Mouse (Mus musculus) cerebellum, adult 18-20 months (tissue): Measurements from ENCODE around the gene Pcdh7.
A peak's percentile ranks its signal among the peaks of the same experiment; 100 is the strongest.
"Not testable (repeated sequence)": the region's sequence is repeated elsewhere in the genome, so short reads cannot be mapped to it uniquely, and the experiment has no call there.

Experiments
- DNase-seq, 2 experiments: peaks; one replicate each; pipeline ENCODE4 v3.0.0; 2021

Gene Pcdh7

GRCm38 (mm10) chr5:57717906-57718875 is at the start of gene Pcdh7:
Pcdh7 (plus strand) TSS chr5:57717967.
- peak; percentile 22 to 41 for DNase-seq

- not testable (repeated sequence) for DNase-seq
These were observed 40.8 kb upstream of the Pcdh7 start for GRCm38 (mm10) chr5:57676970-57677369.

- DNase-seq: no peak
These were observed 9.4 kb upstream of the Pcdh7 start for GRCm38 (mm10) chr5:57708396-57708795.

- DNase-seq: peak; percentile 7 to 10
These were observed 3.8 kb upstream of the Pcdh7 start for GRCm38 (mm10) chr5:57713980-57714379.

- DNase-seq: peak; percentile 28 to 43
These were observed 2.9 kb upstream of the Pcdh7 start for GRCm38 (mm10) chr5:57714621-57715523.

- peak; percentile 49 to 69 for DNase-seq
These were observed 2.0 kb upstream of the Pcdh7 start for GRCm38 (mm10) chr5:57715524-57716400.

- DNase-seq: peak in 1 of 2 experiments; percentile 21
These were observed 1.1 kb upstream of the Pcdh7 start for GRCm38 (mm10) chr5:57716421-57717237.

GRCm38 (mm10) chr5:57717238-57717905 is 395 bp upstream of the Pcdh7 start:
- DNase-seq: peak; percentile 19 to 55

- DNase-seq: peak; percentile 25 to 33
These were observed 1.3 kb downstream of the Pcdh7 start for GRCm38 (mm10) chr5:57718876-57719593.

GRCm38 (mm10) chr5:57719594-57720185 is 1.9 kb downstream of the Pcdh7 start:
- peak; percentile 14 to 52 for DNase-seq

- no peak for DNase-seq
These were observed 2.6 kb downstream of the Pcdh7 start for GRCm38 (mm10) chr5:57720206-57720880.

- no peak for DNase-seq
These were observed 3.5 kb downstream of the Pcdh7 start for GRCm38 (mm10) chr5:57721148-57721712.

GRCm38 (mm10) chr5:57721927-57722326 is 4.2 kb downstream of the Pcdh7 start:
- no peak for DNase-seq

- no peak for DNase-seq
These were observed 15.7 kb downstream of the Pcdh7 start for GRCm38 (mm10) chr5:57733451-57733850.

- DNase-seq: no peak
These were observed 18.0 kb downstream of the Pcdh7 start for GRCm38 (mm10) chr5:57735723-57736122.

- peak; percentile 36 to 39 for DNase-seq
These were observed 25.2 kb downstream of the Pcdh7 start for GRCm38 (mm10) chr5:57742924-57743323.

- DNase-seq: no peak
These were observed 26.3 kb downstream of the Pcdh7 start for GRCm38 (mm10) chr5:57743956-57744661.

GRCm38 (mm10) chr5:57745879-57746278 is 28.1 kb downstream of the Pcdh7 start:
- no peak for DNase-seq
